ENCODE assay signal across 13 mouse cellular contexts in the genomic region with DNA sequence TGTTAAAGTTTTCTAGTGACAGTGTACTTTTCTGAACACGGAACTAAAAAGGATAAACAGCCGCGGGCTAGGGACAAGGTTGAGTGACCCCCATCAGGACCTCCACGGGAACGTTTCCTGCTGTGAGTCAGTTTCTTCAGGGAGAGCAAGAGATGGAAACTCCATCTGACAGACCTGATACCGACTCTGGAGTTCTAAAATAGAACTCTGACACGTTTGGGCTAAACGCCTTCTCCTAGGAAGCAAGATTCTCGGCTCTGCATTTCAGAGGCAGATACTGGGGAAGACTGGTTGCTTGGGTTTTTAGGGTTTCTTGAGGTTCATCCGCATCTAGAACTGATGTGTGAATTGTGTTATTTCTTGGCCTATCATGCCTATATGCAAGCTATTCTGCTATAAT. TPM values are rescaled to one million over a fixed set of nuclear protein-coding genes. Genes with fewer than 3 reads are reported as not detected.
A peak's percentile ranks its signal among the peaks of the same experiment; 100 is the strongest.
DNase-seq lines count a peak whose midpoint lies in the region; ATAC-seq and TF ChIP-seq lines count a peak whose summit lies in the region.
"Had no signal": no experiment of that assay in that cellular context is flagged by ENCODE, and none has a peak within 500 bp of the region (broad histone marks: within the 10 kb centered on the region; RNA-seq: fewer than 3 reads in every experiment).

No protein-coding gene starts in this region.

- no peaks in the 10 kb centered on the region for H3K27me3 ChIP-seq in cerebellum, adult 2 months (ENCODE audit: control insufficient read depth, insufficient read depth, low read length)

- TF ChIP-seq POLR2A in cerebellum, adult 2 months (IDR thresholded peaks at IDR 0.05; ENCODE audit: borderline replicate concordance, insufficient read depth, low read length) = no peak

- H3K27ac ChIP-seq in layer of hippocampus, adult 2 months = peak overlapping the region; percentile 69
- no peak overlapping the region for H3K27ac ChIP-seq in cerebellum, adult 2 months (ENCODE audit: insufficient read depth, low read length)

- 43% methylated on average over 10 of the region's 10 CpGs for WGBS in cerebellum, adult 2 months

- ATAC-seq in frontal cortex, adult (ENCODE audit: low TSS enrichment) = peak; percentile 78

- TF ChIP-seq CTCF in layer of hippocampus, adult 2 months (conservative IDR thresholded peaks at IDR 0.05) = no peak
- TF ChIP-seq CTCF in cerebellum, adult 2 months (IDR thresholded peaks at IDR 0.05; ENCODE audit: borderline replicate concordance, insufficient read depth, low read depth, low read length) = no peak

- no peak for DNase-seq in frontal cortex, postnatal 14 days (ENCODE audit: low spot score in 2 of 2)
- DNase-seq in layer of hippocampus, adult 2 months (ENCODE audit: low spot score in 2 of 2) = no peak
- DNase-seq in layer of hippocampus, adult 9-10 months (ENCODE audit: low spot score) = no peak
- peak; percentile 32 for DNase-seq in urinary bladder, postnatal 14 days (ENCODE audit: low spot score)
- no peak for DNase-seq in urinary bladder, postnatal 10 days (ENCODE audit: low spot score)
- no peak for DNase-seq in yolk sac, embryonic 10.5 days (ENCODE audit: low spot score)
- no peak for DNase-seq in cerebellum, adult 2 months

- no peak overlapping the region for H3K4me3 ChIP-seq in layer of hippocampus, adult 2 months
- no peak overlapping the region for H3K4me3 ChIP-seq in cerebellum, adult 2 months (replicated peaks; ENCODE audit: insufficient read depth, low read depth, low read length)

- no peaks in the 10 kb centered on the region for H3K4me1 ChIP-seq in cerebellum, adult 2 months (ENCODE audit: control insufficient read depth, insufficient read depth, low read length)

RNA-seq across cellular contexts. Expression of gene Dtnbp1, which starts 29.4 kb away (rescaled TPM):
- 10 to 100 TPM; 71.7 to 80.3 TPM for total RNA-seq in layer of hippocampus, adult 2 months (2021)
- 89.8 and 109 TPM in 2 replicates for polyA plus RNA-seq in cerebellum, adult 2 months (2012; rRNA removed)

RNA-seq across cellular contexts. Expression of gene Gm9817, which starts 47.2 kb away (rescaled TPM):
- not detected for total RNA-seq in layer of hippocampus, adult 2 months (2021)
- polyA plus RNA-seq in cerebellum, adult 2 months (2012; rRNA removed) = 0.03 TPM in 1 of 2 replicates, not detected in the other
- total RNA-seq: adrenal gland, postnatal 14 days had no signal
- polyA plus RNA-seq: embryonic facial prominence, embryonic 11.5 days; forebrain, embryonic 16.5 days; hindbrain, embryonic 11.5 days; midbrain, embryonic 14.5 days had no signal
